Mouse (Mus musculus) mature B cell (primary cell): ENCODE data around the gene Ext2.

Experiments
- in situ Hi-C: fragments of 300-500 bp; cut with MboI; formaldehyde crosslinking; loops from 2 replicates; pipeline ENCODE4 v1.14.3; 2019

The Ext2 gene

DNA sequence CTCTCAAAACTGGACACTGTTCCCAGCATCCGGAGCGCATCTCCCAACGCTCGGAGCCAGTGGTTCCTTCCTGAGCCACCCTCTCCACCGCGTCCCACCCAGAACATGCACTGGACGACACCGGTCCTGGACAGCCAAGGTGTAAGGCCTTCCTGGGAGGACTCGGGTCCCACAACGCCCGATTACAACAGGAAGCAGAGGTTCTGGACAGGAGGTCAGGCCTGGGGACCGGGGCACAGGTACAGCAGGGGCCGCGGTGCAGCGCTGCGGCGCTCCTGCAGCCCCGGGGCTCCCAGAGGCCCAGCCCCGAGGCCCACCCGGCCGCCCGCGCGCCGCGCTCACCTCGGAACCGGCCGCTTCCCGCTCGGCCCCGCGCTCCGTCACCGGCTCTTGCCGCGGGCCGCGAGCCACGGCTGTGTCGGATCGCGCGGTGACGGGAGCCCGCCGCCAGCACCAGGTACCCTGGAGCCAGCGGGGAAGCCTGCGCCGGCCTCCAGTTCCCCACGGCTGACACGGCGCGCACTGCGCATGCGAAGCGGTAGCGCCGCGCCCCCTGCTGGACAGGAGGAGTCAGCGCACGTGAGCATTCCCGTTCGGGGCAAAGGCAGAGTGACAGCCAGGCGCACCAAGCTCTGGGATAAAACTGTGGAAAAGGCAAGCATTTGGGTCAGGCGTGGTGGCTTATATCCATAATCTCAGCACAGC lies at the start of gene Ext2:
Gene Ext2 (minus strand): TSS at position 524 of the 705 bp plus-strand sequence.
- in situ Hi-C loops: no loop called here

DNA sequence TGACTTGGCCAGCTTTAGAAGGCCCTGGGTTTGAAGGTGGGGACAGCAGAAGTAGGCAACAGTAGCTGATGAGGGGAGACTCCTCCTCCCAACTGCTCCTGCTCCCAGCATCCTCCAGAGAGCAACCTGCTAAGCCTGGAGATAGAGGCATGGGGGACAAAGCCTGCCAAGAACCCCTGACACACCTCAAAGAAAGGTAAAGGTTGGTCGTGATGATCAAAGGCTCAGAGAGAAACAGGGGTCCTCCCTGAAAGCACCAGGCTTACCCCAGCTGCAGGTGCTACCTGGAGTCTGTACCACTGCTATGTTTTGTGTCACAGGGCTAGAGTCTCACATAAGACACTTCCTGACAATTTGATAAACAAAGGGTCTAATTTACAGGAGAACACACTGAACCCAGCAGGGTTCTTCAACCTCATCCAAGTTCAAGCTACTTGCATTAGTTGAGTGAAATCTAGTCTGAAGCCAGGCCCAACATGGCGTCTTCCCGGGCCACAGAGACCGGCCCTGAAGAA lies 49.1 kb upstream of the Ext2 start:
- in situ Hi-C loops: no loop called here

DNA sequence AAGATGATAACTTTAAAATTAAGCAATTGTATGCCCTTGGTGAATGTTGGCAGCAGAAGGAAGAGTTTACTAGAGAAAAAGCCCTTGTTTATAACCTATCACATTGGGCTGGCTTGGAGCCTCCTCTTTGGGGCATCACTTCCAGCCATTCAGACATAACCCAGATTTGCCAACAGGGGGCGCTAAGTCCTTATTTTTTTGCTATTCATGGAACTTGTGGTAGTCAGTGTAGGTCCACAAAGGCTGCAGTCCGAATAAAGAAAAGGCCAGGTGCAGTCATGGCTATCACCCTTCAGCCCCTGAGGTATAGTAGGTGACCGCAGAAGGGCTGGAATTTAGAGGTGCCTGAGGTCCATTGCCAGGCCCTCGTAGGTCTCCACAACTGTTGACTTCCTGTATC lies 48.5 kb upstream of the Ext2 start:
- in situ Hi-C loops: no loop called here

DNA sequence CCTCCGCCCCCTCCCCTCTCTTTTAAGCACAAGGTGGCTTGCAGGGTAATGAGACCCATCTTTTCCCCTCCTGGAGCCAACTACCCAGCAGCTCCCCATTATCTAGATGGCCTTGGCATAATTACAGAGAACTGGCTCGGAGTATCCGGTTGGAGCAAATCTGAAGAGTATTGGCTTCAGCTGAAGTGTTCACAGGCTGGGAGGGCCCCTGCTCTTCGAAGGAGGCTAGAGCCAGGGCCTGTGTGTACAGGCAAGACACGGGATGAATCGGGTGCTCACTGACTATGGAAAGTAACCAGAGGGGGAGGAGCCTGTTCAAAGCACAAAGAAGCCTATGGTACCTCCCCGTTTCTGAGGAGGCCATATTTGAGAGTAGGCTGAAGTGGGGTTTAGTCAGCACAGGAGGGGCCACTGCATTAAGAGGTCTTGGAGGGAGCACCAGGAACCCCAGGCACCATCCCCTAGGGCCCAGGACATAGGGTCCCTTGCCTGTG lies 46.8 kb upstream of the Ext2 start, which contains the start of gene Accsl:
Gene Accsl (minus strand): TSS at position 51 of the 494 bp plus-strand sequence.
- in situ Hi-C loops: no loop called here

DNA sequence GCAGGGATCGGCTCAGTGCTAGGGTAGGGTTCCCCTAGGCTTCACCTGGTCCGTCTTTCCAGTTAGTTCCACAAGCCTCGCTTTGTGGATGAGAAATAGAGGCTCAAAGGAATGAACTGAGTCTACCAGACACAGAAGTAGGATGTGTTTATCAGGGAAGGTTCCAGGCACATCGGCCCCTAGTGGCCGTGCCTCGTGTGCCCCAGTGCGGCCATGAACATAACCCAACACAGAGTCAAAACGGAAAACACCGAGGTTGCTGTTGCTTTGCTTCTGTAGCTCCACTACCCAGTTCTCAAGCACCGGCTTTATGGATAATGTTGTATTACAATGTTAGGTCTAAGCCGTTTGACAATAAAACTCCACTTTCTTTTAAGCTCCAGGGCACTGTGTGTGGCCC lies 46.2 kb upstream of the Ext2 start:
- in situ Hi-C loops: no loop called here

DNA sequence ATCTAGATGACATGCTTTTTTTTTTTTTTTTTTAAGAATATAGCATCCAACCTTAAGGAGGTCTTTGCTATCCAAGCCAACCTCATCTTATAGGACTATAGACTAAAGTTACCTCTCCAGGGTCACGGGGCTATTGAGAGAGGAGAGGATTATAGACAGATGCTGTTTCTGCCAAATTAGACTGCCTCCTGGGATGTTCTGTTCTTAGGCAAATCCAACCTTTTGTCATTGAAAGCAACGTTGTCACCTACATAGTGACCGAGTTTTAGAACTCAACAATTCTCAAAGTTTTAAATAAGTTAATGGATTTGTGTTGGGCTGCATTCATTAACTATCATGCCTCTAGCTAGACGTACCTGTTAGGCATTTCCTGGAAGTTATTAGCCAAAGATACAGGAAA lies 40.9 kb upstream of the Ext2 start:
- in situ Hi-C loops: no loop called here

DNA sequence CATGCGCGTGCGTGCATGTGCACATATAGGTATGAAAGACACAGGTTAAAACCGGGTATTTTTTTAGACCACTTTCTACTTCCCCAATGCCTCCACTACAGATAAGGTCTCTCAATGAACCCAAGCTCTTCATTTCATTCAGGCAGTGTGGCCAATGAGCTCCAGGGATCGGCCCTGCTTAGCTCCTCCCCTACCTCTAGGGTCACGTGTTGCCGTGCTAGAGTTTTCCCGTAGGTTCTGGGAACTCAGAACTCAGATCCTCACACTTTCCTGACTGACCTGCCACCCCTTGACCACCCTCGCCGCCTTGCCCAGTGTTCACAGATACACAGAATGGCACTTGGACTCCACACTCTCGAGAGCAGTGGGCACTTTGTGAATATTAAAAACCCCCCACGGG lies 36.5 kb upstream of the Ext2 start:
- in situ Hi-C loops: no loop called here

DNA sequence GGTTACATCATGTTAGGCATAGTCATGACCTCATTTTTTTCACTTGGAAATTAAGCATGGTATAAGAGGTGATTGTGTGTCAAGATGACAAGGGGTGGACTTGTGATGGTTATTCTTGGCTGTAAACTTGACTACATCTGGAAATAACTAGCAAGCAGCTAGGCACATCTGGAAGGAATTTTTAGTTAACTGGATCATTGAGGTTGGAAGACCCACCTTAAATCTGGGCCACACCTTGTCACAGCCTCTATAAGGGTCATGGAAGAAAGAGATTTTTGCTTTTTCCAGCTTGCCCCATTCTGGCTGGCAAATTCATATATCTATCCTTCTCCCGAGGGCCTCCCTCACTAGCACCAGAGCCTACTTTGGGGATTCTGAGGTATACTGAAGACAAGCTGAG lies 28.9 kb upstream of the Ext2 start:
- in situ Hi-C loops: no loop called here

DNA sequence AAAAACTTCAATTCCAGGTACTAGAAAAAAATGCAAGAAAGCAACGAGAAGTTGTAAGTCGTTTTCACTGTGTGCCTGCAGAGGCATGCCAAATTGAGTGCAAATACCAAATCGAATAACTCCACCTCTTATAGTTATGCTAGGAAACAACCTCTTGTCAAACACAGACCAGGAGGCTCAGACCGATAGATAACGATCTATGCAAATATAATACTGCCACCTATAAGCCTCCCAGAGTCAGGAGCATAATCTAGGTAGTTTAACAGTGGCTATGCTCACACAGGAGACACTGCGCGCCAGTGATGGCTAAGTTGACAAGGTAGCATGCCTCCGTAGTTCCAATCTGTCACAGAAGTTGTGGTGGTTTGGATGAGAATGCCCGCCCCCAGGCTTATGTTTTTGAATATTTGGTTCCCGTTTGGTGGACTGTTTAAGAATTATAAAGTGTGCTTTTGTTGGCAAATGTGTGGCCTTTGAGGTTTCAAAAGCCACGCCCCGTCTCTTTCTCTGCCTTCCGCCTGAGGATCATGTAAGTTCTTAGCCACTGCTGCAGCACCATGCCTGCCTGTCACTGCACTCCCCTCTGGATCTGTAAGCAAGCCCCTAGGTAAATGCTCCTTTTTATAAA lies 28.1 kb upstream of the Ext2 start:
- in situ Hi-C loops: no loop called here

DNA sequence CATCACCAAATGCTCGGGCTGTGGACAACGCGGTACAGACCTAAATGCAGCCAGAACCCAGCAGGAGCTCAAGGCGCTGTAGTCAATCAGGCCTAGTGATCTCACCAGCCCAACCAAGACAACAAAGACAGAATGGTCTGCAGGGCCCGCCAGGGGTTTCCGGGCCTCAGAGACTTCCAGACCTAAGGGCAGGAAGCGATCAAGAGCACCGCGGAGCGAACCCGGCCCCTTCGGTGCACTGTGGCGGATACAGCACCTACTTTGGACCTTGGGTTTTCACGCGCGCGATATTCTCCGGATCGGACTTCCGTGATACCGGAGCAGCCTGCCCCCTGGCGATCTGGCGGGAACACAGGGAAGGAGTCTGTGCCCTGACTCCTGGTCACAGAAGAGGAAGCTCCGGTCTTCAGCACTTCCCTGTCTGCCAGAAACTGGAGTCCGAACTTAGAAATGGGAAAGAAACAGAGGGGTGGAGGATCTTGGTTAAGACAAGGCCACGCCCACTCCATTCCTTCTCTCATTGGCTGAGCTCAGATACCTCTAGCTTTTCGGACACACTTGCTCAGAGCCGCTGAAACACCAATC lies 27.2 kb upstream of the Ext2 start, which contains the start of gene Accs:
Gene Accs (minus strand): TSS at position 439 of the 585 bp plus-strand sequence.
- in situ Hi-C loops: loop anchor here (25.0 kb wide), 1 partner anchor 588 kb away; the partner anchor contains the start of gene Api5

DNA sequence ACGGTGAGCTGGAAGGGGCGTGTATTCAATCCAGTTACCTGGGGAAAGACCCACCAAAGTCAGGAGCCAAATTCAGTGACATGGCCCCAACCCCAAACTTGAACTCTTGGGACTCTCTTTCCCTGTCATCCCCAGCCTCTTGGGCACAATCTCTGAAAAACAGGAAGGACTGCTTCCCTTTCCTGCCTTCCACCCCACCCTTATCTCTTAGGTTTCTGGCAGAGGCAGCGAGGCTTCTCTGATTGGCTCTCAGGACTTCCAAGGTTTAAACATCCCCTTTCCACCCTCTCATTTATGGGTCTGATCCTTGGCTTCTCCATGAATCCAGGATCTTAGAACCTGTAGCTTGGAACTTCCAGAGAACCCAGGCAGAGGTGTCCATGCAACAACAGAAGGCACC lies 19.0 kb upstream of the Ext2 start:
- in situ Hi-C loops: loop anchor here (25.0 kb wide), 1 partner anchor 596 kb away; the partner anchor contains the start of gene Api5

DNA sequence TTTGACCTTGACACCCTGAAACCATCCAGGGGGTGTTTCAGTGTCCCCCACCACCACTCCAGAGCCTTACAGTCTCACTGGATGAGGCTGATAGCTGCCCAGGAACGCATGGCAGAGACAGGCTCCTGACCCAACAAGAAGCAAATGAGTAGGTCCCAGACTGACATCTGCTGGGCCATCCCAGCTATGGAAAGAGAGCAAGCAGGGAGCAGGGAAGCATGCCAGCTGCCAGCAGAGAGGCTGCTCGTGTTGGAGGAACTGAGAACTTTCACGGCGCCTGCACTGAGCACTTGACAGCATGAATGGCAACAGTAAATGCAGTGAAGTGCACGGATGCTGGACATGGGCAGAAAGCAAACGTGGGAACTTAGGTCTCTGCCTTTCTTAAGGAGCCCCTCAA lies 17.7 kb upstream of the Ext2 start:
- in situ Hi-C loops: loop anchor here (25.0 kb wide), 1 partner anchor 597 kb away; the partner anchor contains the start of gene Api5

DNA sequence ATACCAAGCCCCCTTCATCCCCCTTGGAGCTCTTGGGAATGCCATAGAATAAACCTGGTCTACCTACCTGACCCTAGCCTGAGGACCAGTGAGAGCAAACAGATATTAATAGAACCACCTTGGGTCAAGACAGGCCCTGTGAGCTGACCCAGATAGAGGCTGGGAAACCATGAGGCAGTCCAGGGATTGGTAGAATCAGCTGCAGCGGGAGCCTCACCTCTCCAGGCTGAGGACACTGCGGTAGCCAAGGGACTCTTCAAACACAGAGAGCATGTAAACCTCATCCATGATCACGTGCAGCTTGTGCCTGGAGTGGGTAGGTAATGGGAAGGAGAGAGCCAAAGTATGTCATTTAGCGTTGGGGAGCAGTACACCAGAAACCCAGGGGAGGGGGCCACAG lies 16.6 kb upstream of the Ext2 start:
- in situ Hi-C loops: loop anchor here (25.0 kb wide), 1 partner anchor 598 kb away; the partner anchor contains the start of gene Api5

DNA sequence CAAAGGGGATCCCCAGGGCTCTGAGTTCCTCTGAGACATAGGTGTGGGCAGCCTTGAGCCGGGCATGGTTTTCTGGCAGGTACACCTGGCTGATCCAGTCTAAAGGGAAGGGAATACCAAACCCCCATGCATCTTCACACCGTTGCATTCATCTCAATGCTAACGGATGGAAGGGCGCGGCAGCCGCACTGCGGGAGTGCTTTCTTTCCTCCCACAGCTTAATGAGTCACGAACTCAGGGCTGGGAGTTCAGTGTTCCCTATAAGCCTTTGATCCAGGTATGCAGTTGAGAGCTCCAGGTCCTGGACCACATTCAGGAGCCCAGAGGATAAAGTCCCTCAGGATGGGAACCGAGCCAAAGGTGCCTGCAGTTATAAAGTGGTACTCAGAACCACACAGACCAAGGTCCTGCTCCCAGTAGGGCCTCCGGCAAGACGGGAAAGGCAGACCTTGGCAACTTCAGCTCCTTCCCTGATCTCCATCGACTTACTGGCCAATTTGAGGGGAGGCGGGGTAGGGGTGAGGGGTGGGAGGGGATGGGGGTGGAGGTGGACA lies 13.9 kb upstream of the Ext2 start:
- in situ Hi-C loops: loop anchor here (25.0 kb wide), 1 partner anchor 601 kb away; the partner anchor contains the start of gene Api5

DNA sequence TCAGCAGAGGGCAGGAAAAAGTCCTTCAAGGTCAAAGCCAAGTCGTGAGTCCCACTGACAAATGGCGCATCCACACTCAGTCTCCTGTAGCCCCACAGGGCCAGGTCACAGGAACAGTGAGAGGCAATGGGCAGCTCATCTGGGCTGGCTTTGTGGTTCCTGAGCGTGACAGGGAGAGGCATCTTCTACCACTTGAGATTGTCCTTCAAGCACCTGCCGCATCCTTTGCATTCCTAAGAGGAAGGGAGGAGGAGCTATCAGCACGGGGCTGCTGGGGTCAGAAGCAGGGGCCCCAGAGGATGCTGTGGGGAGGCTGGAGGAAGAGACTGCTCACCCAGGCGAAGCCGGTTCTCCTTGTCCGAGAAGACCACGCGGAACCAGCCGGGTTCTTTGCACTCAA lies 13.2 kb upstream of the Ext2 start:
- in situ Hi-C loops: loop anchor here (25.0 kb wide), 1 partner anchor 602 kb away; the partner anchor contains the start of gene Api5

DNA sequence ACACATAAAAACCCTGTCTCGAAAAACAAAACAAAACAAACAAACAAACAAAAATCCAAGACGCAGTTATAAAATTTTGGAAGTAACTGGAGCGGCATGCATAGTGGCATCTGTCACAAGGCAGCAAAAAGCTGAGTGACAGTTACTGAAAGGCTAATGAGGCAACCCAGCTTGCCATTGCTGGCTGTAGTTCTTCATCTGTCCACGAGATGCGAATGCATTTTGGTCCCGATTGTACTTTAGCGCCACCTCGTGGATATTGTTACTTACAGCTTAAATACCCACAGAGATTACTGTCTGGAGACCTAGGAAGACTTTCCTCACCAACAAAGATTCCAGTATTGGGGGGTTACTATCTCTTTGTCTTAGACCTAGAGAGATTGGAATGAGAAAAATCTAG lies 1.2 kb upstream of the Ext2 start:
- in situ Hi-C loops: no loop called here

DNA sequence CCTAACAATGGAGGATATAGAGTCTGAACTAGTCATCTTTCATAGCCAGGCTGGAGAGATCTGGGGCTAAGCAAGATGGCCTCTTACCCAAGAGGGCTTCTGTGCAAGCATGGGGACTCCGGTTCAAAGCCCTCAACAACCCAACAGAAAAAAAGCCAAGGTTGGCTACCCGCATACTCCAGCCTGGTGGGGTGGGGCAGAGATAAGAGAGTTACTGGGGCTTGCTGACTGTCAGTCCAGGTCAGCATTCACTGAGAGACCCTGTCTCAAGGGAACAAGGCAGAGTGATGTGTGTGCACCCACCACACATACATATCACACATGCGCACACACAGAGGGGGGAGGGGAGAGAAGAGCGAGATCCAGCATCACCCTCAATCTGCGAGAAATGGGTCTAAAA lies 4.6 kb downstream of the Ext2 start:
- in situ Hi-C loops: no loop called here

DNA sequence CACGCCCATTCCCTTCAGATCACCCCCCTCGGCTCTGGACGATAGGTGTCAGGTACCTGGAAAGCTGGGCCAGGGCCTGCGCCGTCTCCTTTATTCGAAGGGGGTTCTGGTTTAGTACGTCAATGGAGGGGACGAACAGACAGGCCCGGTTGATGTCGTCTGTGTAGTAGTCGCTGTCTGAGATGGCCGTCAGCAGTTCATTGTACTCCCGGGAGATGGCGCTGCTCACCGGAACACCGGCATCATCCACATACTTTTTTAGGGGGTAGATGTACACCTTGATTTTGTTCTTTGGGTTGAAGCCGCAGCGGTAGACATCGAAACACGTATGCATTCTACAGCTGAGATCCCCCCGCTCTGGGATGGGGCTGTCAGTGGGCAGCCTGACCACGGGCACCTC lies 9.0 kb downstream of the Ext2 start:
- in situ Hi-C loops: no loop called here

DNA sequence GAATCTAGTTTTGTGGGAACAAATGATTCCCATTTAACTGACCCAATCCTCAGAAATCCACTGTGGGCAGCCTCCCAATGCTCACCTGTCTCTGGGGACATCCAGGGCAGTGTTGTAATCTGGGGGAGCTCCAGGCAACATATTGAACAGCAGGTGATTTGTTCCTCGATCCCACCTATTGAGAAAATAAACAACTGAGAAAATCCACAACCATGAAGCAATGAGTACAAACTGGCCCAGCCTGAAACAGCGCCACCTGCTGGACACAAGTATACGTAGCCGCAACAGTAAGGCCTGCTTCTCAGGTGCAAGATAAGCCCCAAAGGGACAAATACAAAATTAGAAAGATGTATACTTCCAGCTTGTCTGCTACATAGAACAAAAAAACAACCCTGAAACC lies 10.6 kb downstream of the Ext2 start:
- in situ Hi-C loops: no loop called here

DNA sequence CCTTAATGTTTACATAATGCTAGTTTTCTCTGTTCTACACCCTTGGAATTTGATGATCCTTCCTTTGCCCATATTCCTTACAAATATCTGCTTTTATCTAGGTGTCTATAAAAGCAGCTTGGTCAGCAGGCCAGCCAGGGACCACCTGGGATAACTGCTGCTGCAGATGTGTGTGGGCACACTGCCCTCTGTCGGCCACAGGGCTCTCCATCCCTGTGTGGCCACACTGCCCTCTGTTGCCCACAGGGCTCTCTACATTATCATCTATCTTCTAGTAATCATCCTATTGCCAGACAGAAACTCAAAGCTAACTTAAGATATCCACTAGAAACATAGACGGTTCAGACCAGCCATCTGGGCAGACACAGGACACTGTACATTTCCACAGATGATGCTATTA lies 12.4 kb downstream of the Ext2 start:
- in situ Hi-C loops: no loop called here

DNA sequence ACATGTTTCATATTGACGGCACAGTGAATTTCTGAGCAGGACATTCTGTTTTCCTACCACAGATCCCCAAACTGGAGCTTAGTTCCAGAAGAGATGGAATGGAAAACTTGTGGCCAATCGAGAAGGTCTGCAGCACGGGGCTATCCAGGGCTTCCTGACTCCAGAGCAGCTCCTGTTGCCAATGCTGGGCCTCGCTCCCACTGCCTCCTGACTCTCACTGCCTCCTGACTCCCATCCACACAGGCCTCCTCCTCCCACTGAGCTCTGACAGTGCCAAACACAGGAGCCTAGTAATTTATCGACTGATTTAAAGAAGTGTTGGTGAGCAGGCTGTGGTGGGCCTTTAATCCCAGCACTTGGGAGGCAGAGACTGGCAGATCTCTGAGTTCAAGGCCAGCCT lies 14.3 kb downstream of the Ext2 start:
- in situ Hi-C loops: no loop called here

DNA sequence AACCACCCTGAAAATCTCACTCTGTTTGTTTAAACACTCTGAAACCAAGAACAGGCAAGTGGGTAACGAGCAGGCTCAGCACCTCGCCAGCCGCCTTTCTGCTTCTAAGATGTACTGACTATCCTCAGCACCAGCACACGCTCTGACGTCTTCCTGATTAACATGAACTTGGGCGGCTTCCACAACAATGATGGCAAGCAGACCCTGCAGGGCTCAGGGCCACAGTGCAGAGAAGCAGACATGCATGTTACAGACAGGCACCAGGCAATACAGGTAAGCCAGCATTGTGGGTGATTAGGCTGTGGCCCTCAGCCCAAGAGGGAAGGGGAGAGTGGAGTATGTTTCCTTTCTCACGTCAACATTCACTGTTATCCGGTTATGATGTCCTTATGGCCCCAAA lies 14.9 kb downstream of the Ext2 start:
- in situ Hi-C loops: no loop called here
